Mouse (Mus musculus): ENCODE results near the gene Med24. TPM values are rescaled to one million over a fixed set of nuclear protein-coding genes. Genes with fewer than 3 reads are reported as not detected.
"Not testable (repeated sequence)": the region's sequence is repeated elsewhere in the genome, so short reads cannot be mapped to it uniquely, and the experiment has no call there.

Med24 gene
- total RNA-seq, 4 experiments from 2014 or later: 44.4 to 49.9 (median 46.8) TPM

DNA sequence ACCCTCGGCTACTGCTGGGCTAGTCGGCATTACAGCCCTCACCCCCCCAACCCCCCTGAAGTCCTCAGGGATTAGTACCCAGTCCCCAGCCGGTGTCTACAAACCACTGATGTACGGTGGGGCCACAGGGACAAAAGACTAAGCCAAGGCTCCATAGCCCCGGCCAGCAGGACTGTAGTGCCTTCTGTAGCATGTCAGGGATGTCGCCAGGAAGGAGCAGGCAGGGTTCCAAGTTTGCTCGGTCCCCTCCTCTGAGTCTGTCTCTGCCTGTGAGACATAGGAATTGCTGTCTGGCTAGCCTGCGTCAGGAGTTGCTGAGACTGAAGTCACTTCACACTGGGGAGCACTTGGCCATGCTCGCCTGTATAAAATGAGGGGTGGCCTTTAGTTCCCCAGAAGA is 34.9 kb downstream of the Med24 start:
- no peak for DNase-seq (ENCODE audit: low spot score)

DNA sequence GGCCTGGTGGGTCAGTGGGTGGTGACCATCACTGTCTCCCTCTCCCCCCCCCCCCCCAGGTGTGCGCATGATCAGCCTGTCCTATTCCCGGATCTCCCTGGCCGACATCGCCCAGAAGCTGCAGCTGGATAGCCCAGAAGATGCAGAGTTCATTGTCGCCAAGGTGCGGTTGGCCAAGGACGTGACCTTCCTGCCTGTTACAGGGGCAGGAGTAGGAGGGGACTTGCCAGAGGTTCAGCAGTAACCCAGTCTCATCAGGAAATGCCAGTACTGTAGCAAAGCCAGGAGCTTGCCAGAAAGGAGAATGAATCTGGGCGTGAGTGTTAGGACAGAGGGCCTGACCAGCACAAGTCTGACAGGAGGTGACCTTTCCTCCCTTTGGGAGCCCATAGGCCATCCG is 35.5 kb downstream of the Med24 start:
- DNase-seq (ENCODE audit: low spot score): no peak

DNA sequence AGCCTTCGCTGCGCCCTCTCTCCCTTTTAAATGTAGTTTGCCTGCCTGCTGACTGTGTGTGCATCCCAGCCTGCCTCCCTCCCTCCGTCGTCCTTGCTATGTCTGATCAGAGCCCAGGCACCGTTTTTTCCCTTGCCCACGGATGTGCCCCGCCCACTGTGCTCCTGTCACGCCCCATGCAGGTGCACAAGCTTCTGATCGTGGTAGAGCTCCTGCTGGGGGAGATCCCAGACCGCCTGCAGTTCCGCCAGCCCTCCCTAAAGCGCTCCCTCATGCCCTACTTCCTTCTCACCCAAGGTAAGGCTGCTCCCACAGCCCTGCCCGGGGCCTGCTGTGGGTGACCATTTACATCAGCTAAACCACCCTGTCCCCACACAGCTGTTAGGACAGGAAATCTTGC is 36.0 kb downstream of the Med24 start:
- DNase-seq (ENCODE audit: low spot score): no peak

DNA sequence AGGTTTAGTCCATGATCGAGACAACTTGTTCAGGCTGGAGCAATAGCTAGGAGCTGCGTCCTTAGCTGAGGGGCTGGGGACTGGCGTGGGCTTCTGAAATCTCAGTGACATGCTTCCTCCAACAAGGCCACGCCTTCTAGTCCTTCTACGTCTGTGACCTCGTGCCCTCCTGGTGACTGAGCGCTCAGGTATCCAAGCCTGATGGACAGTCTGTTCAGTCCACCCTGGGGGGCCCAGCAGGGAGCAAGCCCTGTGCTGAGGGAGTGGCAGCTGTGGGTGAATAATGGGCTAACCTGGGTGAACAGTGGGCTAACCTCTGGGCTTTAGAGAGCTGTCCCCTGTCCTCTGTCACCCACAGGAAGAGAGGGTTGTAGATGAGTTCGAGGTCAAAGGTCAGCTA is 41.2 kb downstream of the Med24 start:
- no peak for DNase-seq (ENCODE audit: low spot score)

DNA sequence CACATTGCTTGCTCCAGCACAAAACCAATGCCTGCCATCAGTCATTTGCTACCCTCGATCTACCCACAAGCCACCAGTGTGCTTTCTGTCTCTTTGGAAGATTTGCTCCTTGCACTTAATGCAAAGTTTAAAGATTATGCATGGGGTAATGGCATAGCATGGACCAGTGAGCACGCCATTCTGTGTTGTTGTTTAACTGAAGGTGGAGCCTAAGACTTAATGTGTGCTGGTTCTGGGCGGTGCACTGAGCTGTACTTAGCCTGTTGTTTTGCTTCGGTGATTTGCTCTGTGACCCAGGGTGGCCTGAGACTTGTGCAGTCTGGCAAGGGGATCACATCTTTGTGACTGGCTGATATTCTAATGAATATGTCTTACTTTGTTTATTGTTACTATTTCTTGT is 42.3 kb downstream of the Med24 start:
- no peak for DNase-seq (ENCODE audit: low spot score)

DNA sequence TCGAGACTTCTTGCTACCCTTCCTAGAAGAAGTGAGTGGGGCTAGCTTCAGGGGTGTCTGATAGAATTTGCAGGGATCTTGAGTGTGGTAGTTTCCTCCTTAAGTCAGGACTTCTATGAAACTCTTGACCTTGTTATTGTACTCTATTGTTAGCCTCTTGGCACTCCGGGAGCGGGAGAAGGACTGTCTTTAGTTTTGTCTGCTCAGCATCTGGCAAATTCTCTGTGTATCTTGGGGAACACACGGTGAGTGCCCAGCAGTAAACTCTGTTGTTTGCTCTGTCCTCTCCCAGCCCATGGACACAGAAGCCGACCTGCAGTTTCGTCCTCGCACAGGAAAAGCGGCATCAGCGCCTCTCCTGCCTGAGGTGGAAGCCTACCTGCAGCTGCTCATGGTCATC is 43.6 kb downstream of the Med24 start:
- no peak for DNase-seq (ENCODE audit: low spot score)

DNA sequence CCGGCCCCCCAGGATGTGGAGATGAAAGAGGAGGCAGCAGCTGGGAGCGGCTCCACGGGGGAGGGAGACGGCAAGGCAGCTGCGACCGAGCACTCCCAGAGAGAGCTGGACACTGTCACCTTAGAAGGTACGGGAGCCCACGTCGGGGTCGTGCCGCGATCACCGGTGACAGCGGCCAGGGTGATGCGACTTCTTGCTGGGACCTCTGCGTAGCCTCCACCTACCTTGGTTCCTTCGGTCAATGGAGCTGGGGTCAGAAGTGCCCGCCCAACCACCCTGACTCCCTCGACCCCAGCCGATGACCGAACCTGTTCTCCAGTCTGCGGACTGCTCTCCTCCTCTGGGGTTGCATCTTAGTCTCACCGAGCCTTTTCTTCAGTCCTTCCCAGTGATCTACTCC is 46.4 kb downstream of the Med24 start:
- DNase-seq (ENCODE audit: low spot score): no peak

DNA sequence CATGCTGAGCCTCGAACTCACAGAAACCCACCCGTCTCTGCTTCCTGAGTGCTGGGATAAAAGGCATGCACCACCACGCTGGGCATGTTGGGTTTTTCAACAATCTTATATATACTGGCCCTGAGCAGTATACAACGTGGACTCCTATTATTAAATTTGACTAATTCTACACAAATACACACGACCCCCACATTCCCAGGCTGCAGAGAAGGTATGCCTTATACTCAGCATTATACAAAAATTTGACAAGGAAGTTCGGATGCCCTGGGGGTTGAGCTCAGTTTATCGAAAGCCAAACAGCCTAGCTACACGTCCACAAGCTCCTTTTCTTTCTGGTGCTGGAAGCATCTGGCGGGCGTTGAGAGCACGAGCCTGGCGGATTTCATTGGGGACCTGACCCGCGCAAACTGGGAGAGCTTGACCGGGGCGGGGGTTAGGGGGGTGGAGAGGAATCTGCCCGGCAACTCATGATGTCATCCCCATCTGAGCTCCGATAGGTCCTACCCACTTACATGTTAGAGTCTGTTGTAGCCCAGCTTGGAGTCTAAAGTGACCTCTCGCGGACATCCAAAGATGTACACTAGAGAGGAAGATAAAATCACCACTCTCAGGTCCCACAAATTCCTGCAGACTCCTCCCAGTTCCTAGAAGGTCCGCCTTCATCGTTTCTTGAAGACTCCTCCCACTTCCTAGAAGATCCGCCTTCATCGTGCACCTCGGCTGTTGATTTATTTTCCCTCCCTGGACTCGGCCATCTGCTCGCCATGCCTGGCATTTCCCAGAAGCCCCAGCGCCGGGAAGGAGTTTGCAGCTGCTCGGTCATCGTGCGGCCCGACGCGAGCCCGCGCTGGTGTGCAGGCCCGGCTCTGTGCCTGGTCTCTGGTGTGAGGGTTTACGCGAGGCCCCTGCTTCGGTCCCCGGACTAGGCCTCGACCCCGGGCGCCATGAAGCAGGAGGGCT is 47.2 kb downstream of the Med24 start, which contains the start of gene Psmd3:
TSS of gene Psmd3 (plus strand) at position 769 of the 960 bp plus-strand sequence.
- peak; percentile 100 for DNase-seq (ENCODE audit: low spot score)

DNA sequence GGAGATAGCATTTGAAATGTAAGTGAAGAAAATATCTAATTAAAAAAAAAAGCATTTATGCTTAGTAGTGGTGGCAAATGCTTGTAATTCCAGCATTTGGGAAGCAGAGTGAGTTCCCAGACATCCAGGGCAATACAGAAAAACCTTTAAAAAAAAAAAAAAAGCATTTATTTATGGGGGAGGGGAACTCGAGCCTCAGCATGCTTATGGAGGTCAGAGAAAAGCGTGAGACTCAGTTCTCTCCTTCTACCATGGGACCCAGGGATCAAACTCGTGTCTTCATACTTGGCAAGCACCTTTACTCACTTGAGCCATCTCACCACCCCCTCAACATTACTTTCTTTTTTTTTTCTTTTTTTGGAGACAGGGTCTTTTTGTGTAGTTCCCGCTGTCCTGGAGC is 48.0 kb downstream of the Med24 start:
- DNase-seq (ENCODE audit: low spot score): no peak

DNA sequence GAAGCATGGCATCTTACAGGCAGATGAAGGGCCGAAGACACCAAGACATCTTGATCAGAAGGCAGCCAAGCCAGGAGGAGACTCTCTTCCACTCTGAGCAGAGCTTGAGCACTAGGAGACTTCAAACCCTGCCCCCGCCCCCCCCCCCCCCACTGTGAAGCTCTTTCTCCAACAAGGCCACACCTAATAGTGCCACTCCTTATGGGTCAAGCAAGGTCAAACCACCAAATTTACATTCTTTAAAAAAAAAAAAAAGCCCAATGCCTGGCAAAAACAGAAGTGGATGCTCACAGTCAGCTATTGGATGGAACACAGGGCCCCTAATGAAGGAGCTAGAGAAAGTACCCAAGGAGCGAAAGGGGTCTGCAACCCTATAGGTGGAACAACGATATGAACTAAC is 48.6 kb downstream of the Med24 start:
- not testable (repeated sequence) for DNase-seq (ENCODE audit: low spot score)

DNA sequence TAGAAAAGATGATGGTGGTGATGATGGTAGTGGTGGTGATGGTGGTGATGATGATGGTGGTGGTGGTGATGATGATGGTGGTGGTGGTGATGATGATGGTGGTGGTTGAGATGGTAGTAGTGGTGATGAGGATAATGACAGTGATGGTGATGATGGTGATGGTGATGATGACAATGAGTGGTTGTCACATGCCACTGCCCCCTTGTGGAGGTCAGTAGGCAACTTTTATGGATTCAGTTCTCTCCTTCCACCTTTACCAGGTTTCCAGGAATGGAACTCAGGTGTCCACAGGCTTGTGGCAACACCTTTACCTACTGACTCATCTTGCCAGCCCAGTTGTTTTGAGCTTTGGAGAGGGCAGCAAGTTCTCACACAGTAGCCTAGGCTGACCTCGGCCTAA is 49.2 kb downstream of the Med24 start:
- no peak for DNase-seq (ENCODE audit: low spot score)

DNA sequence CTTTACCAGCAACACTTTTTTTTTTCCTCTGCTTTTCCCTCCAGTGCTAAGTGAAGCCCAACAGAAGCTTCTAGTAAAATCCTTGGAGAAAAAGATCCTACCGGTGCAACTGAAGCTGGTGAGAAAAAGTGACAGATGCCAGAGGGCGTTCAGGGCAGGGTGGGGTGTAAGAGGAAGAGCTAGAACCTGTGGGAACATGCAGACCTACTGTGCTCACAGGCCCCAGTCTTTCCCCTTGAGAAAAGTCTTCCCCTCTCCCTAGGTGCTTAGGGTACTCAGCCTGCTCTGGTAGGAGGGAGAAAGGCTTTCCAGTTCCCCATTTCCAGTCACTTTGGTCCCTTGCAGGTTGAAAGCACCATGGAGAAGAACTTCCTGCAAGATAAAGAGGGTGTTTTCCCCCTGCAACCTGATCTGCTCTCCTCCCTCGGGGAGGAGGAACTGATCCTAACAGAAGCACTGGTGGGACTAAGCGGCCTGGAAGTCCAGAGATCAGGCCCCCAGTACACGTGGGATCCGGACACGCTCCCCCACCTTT is 53.3 kb downstream of the Med24 start:
- no peak for DNase-seq (ENCODE audit: low spot score)

DNA sequence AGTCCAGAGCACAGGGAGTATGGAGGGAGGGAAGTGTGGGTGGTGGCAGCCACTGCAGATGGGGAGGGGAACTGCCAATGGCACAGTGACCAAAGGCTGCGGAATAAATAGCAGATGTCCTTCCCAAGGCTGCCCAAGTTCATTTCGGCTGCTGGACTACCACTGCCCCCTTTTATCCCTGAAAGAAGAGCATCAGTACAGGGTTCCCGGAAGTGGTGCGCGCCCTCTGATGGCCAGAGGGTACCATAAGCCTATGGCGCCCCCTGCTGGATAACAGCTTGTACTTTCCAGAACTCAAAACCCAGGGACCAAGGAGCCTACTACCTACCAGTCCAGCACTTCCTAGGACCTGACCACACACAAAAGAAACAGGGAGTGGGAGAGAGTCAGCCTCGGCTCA is 56.1 kb downstream of the Med24 start:
- not testable (repeated sequence) for DNase-seq (ENCODE audit: low spot score)

DNA sequence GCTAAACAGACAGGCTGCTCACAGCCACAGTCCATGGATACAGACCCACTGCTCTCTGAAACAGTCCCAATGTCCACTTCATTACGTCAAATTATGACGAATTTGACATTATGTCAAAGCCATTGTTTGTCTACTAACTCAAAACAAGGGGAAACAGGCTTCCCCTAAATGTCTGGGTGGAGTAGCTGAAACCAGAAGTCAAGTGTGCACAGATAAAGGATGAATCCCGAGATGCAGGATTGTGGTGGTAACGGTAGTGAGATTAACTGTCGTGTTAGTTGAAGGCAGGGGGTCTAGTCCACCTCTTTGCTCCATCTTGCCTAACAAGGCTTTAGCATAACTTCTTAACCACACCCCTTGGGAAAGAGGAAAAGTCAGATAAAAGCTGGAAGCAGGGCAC is 56.8 kb downstream of the Med24 start:
- no peak for DNase-seq (ENCODE audit: low spot score)

DNA sequence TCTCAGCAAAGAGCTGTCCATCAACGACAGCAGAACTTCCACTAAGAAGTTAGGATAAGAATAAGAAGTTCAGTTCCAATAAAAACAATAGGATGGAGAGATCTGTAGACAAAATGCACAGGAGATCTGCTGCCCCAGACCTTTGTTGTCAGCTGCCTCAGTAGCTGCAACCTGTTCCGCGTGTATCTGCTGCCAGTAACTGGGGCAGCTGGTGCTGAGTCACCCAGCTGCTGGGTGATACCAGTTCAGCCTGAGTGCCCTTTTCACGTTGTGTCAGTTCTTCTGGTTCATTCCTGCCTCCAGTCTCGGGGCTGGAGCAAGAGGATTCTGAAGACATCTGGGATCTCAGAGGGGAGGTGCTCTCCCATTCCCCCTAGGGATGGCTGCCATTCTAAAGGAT is 57.4 kb downstream of the Med24 start:
- DNase-seq (ENCODE audit: low spot score): no peak

DNA sequence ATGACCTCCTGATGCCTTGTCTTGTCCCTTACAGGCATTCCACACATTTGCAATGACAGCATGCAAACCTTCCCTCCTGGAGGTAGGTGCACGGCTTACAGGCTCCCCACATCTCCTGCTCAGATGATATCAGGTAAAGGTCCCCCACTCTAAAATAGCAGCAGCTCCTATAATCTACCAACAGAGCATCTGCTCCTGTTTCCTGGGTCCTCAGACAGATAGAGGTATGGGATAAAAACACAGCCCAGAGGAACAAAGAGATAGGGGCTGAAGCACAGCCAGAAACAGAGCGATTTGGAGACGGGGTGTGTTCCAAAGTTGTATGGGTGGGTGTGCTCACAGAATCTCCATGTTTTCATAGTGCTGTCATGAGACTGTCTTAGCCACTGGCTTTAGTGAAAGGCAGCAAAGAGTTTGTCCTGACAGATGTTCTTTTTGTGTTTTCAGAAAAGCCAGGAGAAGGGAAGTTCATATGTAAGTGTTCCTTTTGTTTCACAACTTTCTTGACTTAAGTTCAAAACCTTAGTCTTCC is 57.9 kb downstream of the Med24 start:
- DNase-seq (ENCODE audit: low spot score): no peak

DNA sequence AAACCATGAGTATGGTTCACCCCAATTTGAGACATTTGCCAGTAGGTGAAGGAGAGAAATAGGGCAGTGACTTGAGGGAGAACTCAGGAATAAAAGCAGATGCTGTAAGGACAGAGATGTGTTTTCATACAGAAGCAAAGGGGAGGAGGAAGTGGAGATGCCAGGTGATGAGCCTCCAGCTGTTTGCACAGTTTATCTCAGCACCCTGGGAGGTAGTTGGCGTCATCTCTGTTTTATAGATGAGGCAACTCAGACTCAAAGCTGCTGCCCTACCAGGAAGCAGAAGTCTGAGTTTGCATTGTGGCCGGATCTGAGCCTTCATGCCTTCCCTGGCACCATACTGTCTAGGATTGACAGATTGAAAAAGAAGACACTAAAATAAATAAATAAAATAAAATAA is 60.3 kb downstream of the Med24 start:
- DNase-seq (ENCODE audit: low spot score): no peak

DNA sequence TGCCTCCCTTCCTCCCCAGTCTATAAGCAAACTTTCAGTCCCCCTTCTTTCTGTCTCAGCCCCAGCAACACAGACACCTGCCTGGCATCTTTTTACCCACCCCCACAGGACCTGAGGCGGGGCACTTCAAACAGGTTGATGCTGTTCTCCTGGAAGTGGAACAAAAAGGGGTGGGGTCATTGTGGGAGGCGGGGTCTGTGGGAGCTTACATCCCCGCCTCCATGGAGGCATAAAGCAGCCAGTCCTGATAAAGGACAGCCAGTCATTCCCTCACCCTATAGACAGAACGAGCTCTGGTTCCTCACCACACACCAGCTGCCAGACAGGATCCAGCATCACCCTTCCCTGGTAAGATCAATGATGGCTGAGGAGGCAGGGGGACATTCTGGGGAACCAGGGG is 65.1 kb downstream of the Med24 start, which contains the start of gene Gsdma:
TSS of gene Gsdma (plus strand) at position 261 of the 400 bp plus-strand sequence.
- no peak for DNase-seq (ENCODE audit: low spot score)

DNA sequence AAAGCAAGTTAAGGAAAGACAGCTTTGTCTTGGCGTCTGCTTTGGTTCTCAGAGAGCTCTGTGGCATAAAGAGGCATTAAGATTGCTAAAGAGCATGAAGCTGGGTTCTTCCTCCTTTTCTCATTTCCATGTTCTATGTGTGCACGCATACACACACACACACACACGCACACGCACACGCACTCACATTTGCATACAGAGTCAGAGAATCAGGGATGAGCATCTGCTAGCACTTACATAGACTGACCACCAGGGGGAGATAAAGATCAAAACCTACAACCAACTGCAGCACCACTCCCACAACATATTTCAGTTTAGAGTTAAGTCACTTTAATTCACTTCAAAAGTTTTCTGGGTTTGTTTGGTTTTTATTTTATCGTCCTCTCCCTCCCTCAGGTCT is 68.7 kb downstream of the Med24 start:
- peak; percentile 61 for DNase-seq (ENCODE audit: low spot score)

DNA sequence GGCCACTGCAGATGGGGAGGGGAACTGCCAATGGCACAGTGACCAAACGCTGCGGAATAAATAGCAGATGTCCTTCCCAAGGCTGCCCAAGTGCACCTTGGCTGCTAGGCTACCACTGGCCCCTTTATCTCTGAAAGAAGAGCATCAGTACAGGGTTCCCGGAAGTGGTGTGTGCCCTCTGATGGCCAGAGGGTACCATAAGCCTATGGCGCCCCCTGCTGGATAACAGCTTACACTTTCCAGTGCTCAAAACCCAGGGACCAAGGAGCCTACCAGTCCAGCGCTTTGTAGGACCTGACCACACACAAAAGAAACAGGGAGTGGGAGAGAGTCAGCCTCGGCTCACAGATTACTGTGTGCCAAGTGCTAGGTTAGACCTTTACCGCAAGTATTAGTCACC is 74.2 kb downstream of the Med24 start:
- DNase-seq (ENCODE audit: low spot score): not testable (repeated sequence)

Data from heart, adult 8-10 months (tissue).